Mouse (Mus musculus) stomach, embryonic 15.5 days (tissue): ENCODE data around the gene Fas. TPM values are rescaled to one million over a fixed set of nuclear protein-coding genes. Genes with fewer than 3 reads are reported as not detected.

Source experiments
- ATAC-seq: fragments of 200-750 bp; cut with Nextera tagmentation; 2 replicates; pipeline ENCODE4 v1.8.0; 2017; ENCODE audit warnings: low read depth, moderate number of reproducible peaks, moderate TSS enrichment; ENCODE audit not compliant: insufficient read depth, low FRiP score
- H3K27ac ChIP-seq: fragments of 300-500 bp; sonication (generic); 2 replicates; pipeline ENCODE4 v1.5.1; 2015; ENCODE audit warnings: mild to moderate bottlenecking, inconsistent platforms
- H3K27me3 ChIP-seq: fragments of 300-500 bp; sonication (generic); replicated peaks from 2 replicates; pipeline ENCODE4 v1.6.1; 2015; ENCODE audit warnings: inconsistent platforms
- H3K36me3 ChIP-seq: fragments of 300-500 bp; sonication (generic); 2 replicates; pipeline ENCODE4 v1.6.1; 2015; ENCODE audit warnings: inconsistent platforms
- H3K4me1 ChIP-seq: fragments of 300-500 bp; sonication (generic); 2 replicates; pipeline ENCODE4 v1.6.1; 2015; ENCODE audit warnings: inconsistent platforms
- H3K4me2 ChIP-seq: fragments of 300-500 bp; sonication (generic); 2 replicates; pipeline ENCODE4 v1.6.1; 2015; ENCODE audit warnings: mild to moderate bottlenecking, inconsistent platforms
- H3K4me3 ChIP-seq: fragments of 300-500 bp; sonication (generic); replicated peaks from 2 replicates; pipeline ENCODE4 v1.5.1; 2015; ENCODE audit warnings: inconsistent platforms
- H3K9ac ChIP-seq: fragments of 300-500 bp; sonication (generic); 2 replicates; pipeline ENCODE4 v1.6.1; 2015; ENCODE audit warnings: inconsistent platforms
- H3K9me3 ChIP-seq: fragments of 300-500 bp; sonication (generic); 2 replicates; pipeline ENCODE4 v1.6.1; 2016; ENCODE audit warnings: inconsistent platforms
- WGBS: fragments of 180-500 bp; shearing (Covaris S2); methylation state at CpG from one replicate; pipeline ENCODE4 v1.1.7; 2015; 5-methylcytosine and 5-hydroxymethylcytosine counted together
- polyA plus RNA-seq: library from polyadenylated mRNA; unstranded; fragments of >200 nt; fragmentation: Nextera tagmentation; extraction: Ambion mirVana; gene quantifications from 2 replicates; pipeline ENCODE4 v1.2.1, GENCODE M21; 2015

The Fas gene
- 4.9 TPM in 2 replicates for polyA plus RNA-seq

DNA sequence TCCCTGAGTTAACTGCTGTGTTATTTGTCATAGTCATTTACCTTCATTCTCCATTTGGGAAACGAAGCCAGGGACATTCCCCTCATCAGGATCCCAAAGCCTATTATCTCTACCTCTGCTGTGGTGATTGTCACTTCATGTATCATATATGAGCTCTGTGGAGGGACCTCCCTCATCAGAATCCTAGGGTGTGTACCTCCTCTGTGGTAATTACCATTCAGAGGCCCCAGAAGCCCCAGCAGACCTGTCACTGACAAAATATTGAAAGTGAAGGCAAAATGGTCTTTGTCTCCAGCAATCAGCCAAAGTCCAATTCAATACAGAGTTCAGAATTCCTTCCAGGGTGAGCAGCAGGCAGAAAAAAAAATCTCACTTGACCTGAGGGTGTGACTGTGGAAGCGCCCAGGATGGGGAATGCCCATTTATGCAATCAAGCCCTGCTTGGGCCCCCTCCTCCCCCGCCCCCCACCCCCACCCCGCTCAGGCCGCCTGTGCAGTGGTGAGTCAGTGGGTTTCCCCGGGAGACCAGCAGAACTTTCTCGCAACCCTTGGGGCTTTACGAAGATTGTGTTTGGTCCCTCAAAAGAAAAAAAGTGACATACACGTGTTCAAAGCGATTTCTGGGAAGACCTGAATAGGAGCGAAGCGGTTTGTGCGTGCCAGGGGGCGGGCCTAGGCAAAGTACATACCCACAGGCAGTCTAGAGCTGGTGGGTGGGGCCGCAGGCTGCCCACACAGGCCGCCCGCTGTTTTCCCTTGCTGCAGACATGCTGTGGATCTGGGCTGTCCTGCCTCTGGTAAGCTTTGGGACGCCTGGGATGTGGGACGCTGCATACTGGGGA, at the start of gene Fas:
Gene Fas, plus strand, starts transcription at position 719 of the 842 bp plus-strand sequence.
- H3K4me2 ChIP-seq: peak within 1 kb of the TSS; percentile 94
- H3K4me3 ChIP-seq: peak within 1 kb of the TSS; percentile 51
- 0 out of 2 replicates have a peak within 1 kb of the TSS, but pooled peaks have one; percentile 29 for H3K9ac ChIP-seq
- H3K27me3 ChIP-seq: no peaks in the 10 kb centered on the region
- H3K36me3 ChIP-seq: no peaks in the 10 kb centered on the region
- WGBS: 2% methylated on average over 19 of the region's 19 CpGs
- H3K9me3 ChIP-seq: no peaks in the 10 kb centered on the region
- H3K4me1 ChIP-seq: 0 out of 2 replicates have a peak, but pooled peaks cover 7% of the 10 kb centered on the region
- H3K27ac ChIP-seq: no peak within 1 kb of the TSS
- peak; percentile 94 for ATAC-seq

DNA sequence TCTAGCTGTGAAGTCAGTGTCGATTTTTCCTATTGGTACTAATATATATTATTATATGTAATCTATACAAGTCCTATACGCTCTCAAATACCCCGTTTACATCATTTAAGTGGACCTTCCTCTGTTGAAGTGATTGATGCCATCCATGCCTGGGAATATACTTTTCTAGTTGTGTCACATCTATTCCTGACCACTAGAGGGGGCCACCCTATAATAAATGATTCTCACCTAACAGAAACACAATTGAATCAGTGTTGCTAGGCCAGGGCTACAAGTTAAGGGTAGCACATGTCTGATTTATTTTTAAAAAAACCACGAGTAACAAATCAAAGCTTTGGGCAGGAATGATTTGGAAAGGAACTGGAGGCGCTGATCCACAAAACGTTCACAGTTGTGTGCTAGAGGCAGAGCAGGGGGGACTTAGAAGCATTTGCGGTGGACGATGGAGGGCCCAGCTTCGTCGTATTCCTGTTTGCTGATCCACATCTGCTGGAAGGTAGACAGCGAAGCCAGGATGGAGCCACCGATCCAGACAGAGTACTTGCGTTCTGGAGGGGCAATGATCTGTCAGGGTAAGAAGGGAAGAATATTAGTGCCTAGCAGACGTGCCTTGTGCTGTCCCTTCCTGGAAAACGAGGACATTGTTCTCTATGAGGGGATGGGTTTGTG, 49.1 kb upstream of the Fas start:
- Histone ChIP-seq H3K36me3 (0 out of 2 replicates have a peak, but pooled peaks cover 4% of the 10 kb centered on the region), H3K9me3 (no peaks in the 10 kb centered on the region), H3K4me2 (no peak overlapping the region), H3K27ac (no peak overlapping the region), H3K4me1 (no peaks in the 10 kb centered on the region), H3K4me3 (no peak overlapping the region), H3K27me3 (no peaks in the 10 kb centered on the region), H3K9ac (no peak overlapping the region)
- no peak for ATAC-seq
- WGBS: 66% methylated on average over 15 of the region's 15 CpGs

DNA sequence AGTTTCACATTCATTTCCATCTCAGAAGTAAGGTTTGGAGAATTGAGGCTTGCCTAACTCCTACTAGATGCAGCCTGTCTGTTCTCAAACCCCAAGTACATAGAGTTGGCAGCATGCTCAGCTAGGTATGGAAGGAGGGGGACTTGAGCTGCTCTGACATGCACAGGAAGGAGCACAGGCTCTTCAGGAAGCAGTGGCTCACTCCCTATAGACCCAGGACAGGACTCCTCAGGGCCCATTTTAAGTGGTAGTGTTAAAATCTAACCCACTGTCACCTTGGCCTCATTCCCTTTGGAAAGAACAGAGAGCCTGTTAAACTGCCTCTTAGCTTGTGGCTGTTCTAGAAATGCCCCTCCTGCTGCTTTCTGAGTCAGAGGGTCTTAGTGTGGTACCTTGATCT, 47.5 kb upstream of the Fas start:
- Histone ChIP-seq H3K36me3 (0 out of 2 replicates have a peak, but pooled peaks cover under 1% of the 10 kb centered on the region), H3K4me1 (no peaks in the 10 kb centered on the region), H3K9me3 (no peaks in the 10 kb centered on the region), H3K4me2 (no peak overlapping the region), H3K27ac (no peak overlapping the region), H3K9ac (no peak overlapping the region), H3K27me3 (no peaks in the 10 kb centered on the region), H3K4me3 (no peak overlapping the region)
- ATAC-seq: no peak

DNA sequence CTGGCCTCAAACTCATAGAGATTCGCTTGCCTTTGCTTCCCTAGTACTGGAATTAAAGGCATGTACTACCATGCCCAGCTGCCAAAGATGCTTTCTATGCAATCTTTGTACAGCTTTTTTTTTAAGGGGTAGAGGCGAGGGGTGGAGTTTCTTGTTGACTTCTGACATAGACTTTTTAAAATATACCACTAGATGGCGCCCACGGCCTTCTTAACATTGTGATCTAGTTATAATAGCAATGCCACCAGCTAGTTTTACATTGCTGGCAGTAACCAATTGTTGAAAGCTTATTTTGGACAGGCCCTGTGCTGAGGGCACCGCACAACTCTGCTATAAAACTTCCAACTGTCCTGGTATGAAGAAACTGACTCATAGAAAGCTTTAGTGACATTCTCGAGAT, 46.4 kb upstream of the Fas start:
- Histone ChIP-seq H3K4me3 (no peak overlapping the region), H3K9ac (no peak overlapping the region), H3K27me3 (no peaks in the 10 kb centered on the region), H3K4me1 (no peaks in the 10 kb centered on the region), H3K4me2 (no peak overlapping the region), H3K27ac (no peak overlapping the region), H3K36me3 (no peaks in the 10 kb centered on the region), H3K9me3 (no peaks in the 10 kb centered on the region)
- WGBS: 13% methylated on average over 6 of the region's 6 CpGs
- ATAC-seq: no peak

DNA sequence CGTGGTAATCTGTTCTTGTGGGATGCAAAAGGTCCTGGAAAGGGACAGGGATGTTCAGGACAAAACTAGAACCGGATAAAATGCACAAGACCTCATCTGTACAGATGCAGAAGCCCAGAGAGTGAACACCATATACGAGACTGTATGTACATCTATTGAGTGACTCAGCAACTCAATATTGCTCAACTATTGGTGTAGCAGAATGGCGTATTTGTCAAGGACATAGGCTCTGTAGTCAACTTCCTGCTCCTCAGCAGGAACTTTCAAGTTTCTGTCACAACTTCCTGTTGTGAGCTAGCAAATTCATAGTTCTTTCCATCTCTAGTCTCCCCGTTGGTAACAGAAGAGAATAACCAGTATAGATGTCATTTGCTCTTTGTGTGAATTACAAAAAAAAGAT, 41.9 kb upstream of the Fas start:
- no peak overlapping the region for H3K4me2 ChIP-seq
- H3K27ac ChIP-seq: no peak overlapping the region
- no peak for ATAC-seq
- no peaks in the 10 kb centered on the region for H3K36me3 ChIP-seq
- H3K27me3 ChIP-seq: no peaks in the 10 kb centered on the region
- 77% methylated on average over 5 of the region's 5 CpGs for WGBS
- no peaks in the 10 kb centered on the region for H3K9me3 ChIP-seq
- no peak overlapping the region for H3K4me3 ChIP-seq
- no peak overlapping the region for H3K9ac ChIP-seq
- no peaks in the 10 kb centered on the region for H3K4me1 ChIP-seq

DNA sequence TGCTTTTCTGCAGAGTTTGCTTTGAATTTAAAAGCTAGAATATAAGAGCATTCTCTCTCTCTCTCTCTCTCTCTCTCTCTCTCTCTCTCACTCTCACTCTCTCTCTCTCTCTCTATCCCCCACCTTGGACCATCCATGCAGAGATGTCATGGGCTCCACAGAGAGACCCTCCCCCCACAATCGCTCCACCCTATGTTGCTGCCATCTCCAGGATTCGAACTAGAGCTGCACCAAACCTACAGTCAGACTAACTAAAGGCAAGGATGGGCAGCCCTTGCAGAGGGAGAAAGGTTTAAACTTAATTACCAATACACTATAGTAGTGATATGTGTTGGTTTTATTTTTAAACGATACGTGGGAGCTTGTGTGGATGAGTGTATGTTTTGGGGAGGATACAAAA, 39.8 kb upstream of the Fas start:
- no peaks in the 10 kb centered on the region for H3K9me3 ChIP-seq
- no peak for ATAC-seq
- H3K27me3 ChIP-seq: no peaks in the 10 kb centered on the region
- 76% methylated on average over 4 of the region's 4 CpGs for WGBS
- no peak overlapping the region for H3K4me3 ChIP-seq
- H3K4me2 ChIP-seq: no peak overlapping the region
- no peaks in the 10 kb centered on the region for H3K4me1 ChIP-seq
- no peaks in the 10 kb centered on the region for H3K36me3 ChIP-seq
- no peak overlapping the region for H3K9ac ChIP-seq
- H3K27ac ChIP-seq: no peak overlapping the region

DNA sequence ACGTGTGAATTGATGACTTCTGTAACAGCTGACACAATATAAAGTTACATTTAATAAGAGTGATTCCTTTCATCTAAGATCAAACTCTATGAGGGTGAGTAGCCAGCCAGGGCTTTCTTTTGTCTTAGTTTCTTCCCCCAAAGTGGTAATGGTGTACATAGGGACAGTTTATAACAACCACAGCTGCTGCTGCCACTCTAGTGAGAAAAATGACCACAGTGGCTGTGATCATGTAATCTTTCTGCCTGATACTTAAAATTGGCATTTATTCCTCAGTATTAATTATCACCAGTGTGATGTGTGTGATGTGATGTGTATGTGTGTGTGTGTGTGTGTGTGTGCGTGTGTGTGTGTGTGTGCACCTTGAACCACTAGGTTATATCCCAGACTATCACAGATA, 38.6 kb upstream of the Fas start:
- WGBS: 66% methylated on average over 2 of the region's 2 CpGs
- Histone ChIP-seq H3K9me3 (no peaks in the 10 kb centered on the region), H3K4me3 (peak overlapping the region; percentile 27), H3K36me3 (no peaks in the 10 kb centered on the region), H3K4me1 (no peaks in the 10 kb centered on the region), H3K9ac (no peak overlapping the region), H3K27ac (0 out of 2 replicates have a peak overlapping the region, but pooled peaks have one; percentile 1), H3K4me2 (peak overlapping the region; percentile 24; the same call in 1 of the 2 replicates), H3K27me3 (no peaks in the 10 kb centered on the region)
- no peak for ATAC-seq

DNA sequence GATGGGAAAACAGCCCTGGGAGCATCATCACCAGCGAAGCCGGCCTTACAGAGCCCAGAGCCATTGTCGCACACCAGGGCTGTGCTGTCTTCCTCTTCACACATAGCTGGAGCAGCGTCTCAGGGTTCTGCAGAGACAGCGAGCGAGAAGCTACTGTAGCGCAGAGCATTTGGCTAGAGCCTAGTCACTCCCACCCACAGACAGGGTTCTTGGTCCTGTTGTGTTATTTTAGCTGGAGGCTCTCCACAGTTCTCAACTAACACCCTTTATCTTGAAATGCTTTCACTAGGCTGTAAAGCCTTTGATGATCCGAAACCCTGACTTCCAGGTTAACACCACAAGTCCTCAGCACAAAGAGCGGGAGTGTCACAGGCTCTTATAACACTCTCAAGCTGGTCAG, 38.0 kb upstream of the Fas start:
- 64% methylated on average over 9 of the region's 9 CpGs for WGBS
- no peak for ATAC-seq
- no peaks in the 10 kb centered on the region for H3K36me3 ChIP-seq
- peak overlapping the region; percentile 27 for H3K4me3 ChIP-seq
- H3K4me2 ChIP-seq: no peak overlapping the region; the same call in 1 of the 2 replicates
- H3K27ac ChIP-seq: 0 out of 2 replicates have a peak overlapping the region, but pooled peaks have one; percentile 5
- no peaks in the 10 kb centered on the region for H3K4me1 ChIP-seq
- H3K27me3 ChIP-seq: no peaks in the 10 kb centered on the region
- no peaks in the 10 kb centered on the region for H3K9me3 ChIP-seq
- no peak overlapping the region for H3K9ac ChIP-seq

DNA sequence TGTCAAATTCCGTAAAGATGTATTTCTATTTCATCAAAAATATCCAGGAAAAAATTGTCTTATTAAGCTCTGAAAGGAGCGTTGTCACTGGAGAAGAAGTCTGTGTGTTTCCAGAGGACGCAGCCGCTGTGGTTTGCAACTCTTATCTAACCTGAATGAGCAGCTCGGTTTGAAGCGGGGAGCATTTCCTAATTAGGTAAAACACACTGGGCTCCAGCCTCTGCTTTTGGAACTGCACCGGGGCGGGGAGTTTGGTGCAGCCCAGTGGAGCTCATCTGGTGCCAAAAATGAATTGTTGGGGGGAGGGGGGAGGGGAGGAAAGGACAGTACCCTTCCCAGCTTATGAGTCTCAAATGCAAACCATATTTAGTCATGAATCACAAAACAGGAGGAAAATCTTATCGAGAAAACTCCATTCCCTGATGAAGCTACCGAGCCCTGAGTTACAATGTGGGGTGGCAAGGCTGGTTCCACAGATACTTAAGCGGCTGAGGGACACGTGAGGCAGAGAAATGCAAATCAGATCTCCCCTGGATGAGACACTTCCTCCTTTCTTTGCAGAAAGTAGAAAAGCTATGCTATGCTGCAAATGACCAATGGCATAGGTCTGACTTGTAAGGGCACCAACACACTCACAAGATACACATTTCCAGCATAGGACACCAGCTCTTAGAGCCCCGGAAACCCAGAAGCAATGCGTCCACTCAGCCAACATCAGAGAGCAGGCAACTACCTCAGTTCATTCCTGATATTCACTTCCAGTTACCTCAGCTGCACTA, 36.2 kb upstream of the Fas start:
- Histone ChIP-seq H3K27me3 (no peaks in the 10 kb centered on the region), H3K9ac (no peak overlapping the region; the same call in 1 of the 2 replicates), H3K36me3 (no peaks in the 10 kb centered on the region), H3K4me2 (peak overlapping the region; percentile 35), H3K27ac (peak overlapping the region; percentile 86), H3K4me1 (no peaks in the 10 kb centered on the region), H3K4me3 (peak overlapping the region; percentile 40), H3K9me3 (no peaks in the 10 kb centered on the region)
- ATAC-seq: peak; percentile 33; the same call in 1 of the 2 replicates
- WGBS: 24% methylated on average over 14 of the region's 14 CpGs

DNA sequence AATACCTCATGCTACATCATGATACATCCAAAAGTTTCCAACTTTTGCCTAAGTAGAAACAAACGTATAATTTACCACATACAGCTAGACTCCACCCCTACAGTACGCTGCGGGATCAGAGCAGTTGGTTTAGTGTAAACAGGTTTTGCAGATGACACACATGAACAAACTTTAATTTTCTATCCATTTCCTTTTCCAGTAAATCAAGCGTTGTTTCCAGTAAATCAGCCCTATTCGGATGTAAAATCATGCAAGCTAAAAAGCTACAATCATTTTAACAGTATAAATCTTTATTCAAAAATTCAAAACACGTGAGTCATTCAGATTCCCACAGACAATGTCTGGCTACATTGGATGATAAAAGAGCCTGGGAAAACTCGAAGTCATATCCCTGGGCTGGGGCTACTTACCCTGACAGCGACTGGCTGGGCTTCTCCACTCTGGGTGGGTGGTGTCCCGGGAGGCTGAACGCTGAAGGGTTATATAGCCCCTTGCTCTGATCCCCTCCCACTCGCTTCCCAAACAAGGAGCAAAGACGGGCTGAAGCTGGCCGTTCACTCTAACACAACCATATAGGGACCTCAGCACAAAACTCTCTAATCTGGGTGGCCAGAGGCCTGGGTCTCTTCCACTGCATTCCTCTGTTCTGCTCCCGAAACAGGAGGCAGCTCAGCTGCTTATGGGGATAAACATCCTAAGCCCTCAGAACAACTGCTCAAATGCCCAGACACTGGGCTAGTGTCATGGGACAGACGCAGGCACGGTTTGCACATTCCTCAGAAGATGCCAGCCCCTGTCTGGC, 35.4 kb upstream of the Fas start, which contains the start of gene Acta2:
Gene Acta2, minus strand, starts transcription at position 711 of the 802 bp plus-strand sequence.
- peak within 1 kb of the TSS; percentile 86 for H3K27ac ChIP-seq
- WGBS: 32% methylated on average over 16 of the region's 16 CpGs
- H3K4me1 ChIP-seq: no peaks in the 10 kb centered on the region
- peak within 1 kb of the TSS; percentile 40 for H3K4me3 ChIP-seq
- H3K9me3 ChIP-seq: no peaks in the 10 kb centered on the region
- no peak within 1 kb of the TSS; the same call in 1 of the 2 replicates for H3K9ac ChIP-seq
- H3K4me2 ChIP-seq: peak within 1 kb of the TSS; percentile 35
- H3K27me3 ChIP-seq: no peaks in the 10 kb centered on the region
- H3K36me3 ChIP-seq: no peaks in the 10 kb centered on the region
- peak; percentile 84 for ATAC-seq

DNA sequence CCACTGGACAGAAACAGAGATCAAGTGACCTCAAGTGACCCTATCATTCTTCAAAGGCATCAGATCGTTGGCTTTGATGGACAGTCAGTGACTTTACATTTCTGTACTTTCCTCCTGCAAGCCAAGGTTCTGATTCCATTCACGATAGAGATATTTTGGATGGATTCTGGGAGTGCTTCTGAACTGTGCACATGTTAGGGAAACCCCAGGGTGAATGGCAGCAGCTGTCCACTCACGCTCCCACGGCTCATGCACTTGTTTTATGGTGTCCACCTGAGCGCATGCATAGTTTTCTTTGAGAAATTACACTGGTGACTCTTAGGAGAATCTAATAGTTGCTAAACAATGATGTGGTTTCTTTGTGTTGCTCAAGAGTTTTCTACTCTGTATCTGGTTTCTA, 34.3 kb upstream of the Fas start:
- H3K4me2 ChIP-seq: no peak overlapping the region
- ATAC-seq: no peak
- H3K4me3 ChIP-seq: no peak overlapping the region
- no peak overlapping the region for H3K9ac ChIP-seq
- peak overlapping the region; percentile 86; the same call in 1 of the 2 replicates for H3K27ac ChIP-seq
- no peaks in the 10 kb centered on the region for H3K4me1 ChIP-seq
- WGBS: 74% methylated on average over 5 of the region's 5 CpGs
- H3K9me3 ChIP-seq: no peaks in the 10 kb centered on the region
- H3K36me3 ChIP-seq: no peaks in the 10 kb centered on the region
- H3K27me3 ChIP-seq: no peaks in the 10 kb centered on the region
